Mouse (Mus musculus) lung, embryonic 16.5 days (tissue): ENCODE measurements around the gene Crtc3. TPM values are rescaled to one million over a fixed set of nuclear protein-coding genes. Genes with fewer than 3 reads are reported as not detected.
A peak's percentile ranks its signal among the peaks of the same experiment; 100 is the strongest.

Experiments
- ATAC-seq: fragments of 200-750 bp; cut with Nextera tagmentation; 2 replicates; pipeline ENCODE4 v1.8.0; 2017; ENCODE audit warnings: low read depth, mild to moderate bottlenecking, moderate library complexity
- H3K27ac ChIP-seq: fragments of 300-500 bp; sonication (generic); 2 replicates; pipeline ENCODE4 v1.5.1; 2014; ENCODE audit warnings: mild to moderate bottlenecking, control low read depth, low read length
- H3K27me3 ChIP-seq: fragments of 300-500 bp; sonication (generic); 2 replicates; pipeline ENCODE4 v1.6.1; 2014; ENCODE audit warnings: low read depth, low read length, mixed read lengths; ENCODE audit not compliant: control insufficient read depth, insufficient read depth
- H3K36me3 ChIP-seq: fragments of 300-500 bp; sonication (generic); 2 replicates; pipeline ENCODE4 v1.6.1; 2014; ENCODE audit warnings: low read length; ENCODE audit not compliant: control insufficient read depth, insufficient read depth
- H3K4me1 ChIP-seq: fragments of 300-500 bp; sonication (generic); replicated peaks from 2 replicates; pipeline ENCODE4 v1.6.1; 2014; ENCODE audit warnings: low read length, mixed read lengths; ENCODE audit not compliant: control insufficient read depth, insufficient read depth
- H3K4me2 ChIP-seq: fragments of 300-500 bp; sonication (generic); 2 replicates; pipeline ENCODE4 v1.6.1; 2014; ENCODE audit warnings: low read depth, low read length, control low read depth
- H3K4me3 ChIP-seq: fragments of 300-500 bp; sonication (generic); 2 replicates; pipeline ENCODE4 v1.5.1; 2014; ENCODE audit warnings: mild to moderate bottlenecking, low read length, control low read depth
- H3K9ac ChIP-seq: fragments of 300-500 bp; sonication (generic); 2 replicates; pipeline ENCODE4 v1.6.1; 2014; ENCODE audit warnings: low read length, control low read depth
- H3K9me3 ChIP-seq: fragments of 300-500 bp; sonication (generic); 2 replicates; pipeline ENCODE4 v1.6.1; 2016; ENCODE audit warnings: low read length; ENCODE audit not compliant: control insufficient read depth
- WGBS: fragments of 180-500 bp; shearing (Covaris S2); extraction: QIAGEN DNeasy Blood & Tissue Kit; methylation state at CpG from one replicate; pipeline ENCODE4 v1.1.7; 2014; 5-methylcytosine and 5-hydroxymethylcytosine counted together
- polyA plus RNA-seq: library from polyadenylated mRNA; unstranded; fragments of >200 nt; fragmentation: Nextera tagmentation; extraction: Ambion mirVana; gene quantifications from 2 replicates; pipeline ENCODE4 v1.2.1, GENCODE M21; 2015

The Crtc3 gene
- polyA plus RNA-seq, 1 experiment from 2014 or later, result 18.6 TPM

GRCm38 (mm10) chr7:80667190-80667589 is 21.5 kb downstream of the Crtc3 start:
- ATAC-seq, result peak; percentile 20; the same call in 1 of the 2 replicates
- peaks cover 26% of the 10 kb centered on the region for H3K4me1 ChIP-seq
- H3K36me3 ChIP-seq, result no peaks in the 10 kb centered on the region
- peak overlapping the region; percentile 4; the same call in 1 of the 2 replicates for H3K4me3 ChIP-seq
- H3K27me3 ChIP-seq, result no peaks in the 10 kb centered on the region
- peak overlapping the region; percentile 21 for H3K9ac ChIP-seq
- WGBS, result 35% methylated on average over 11 of the region's 11 CpGs
- peak overlapping the region; percentile 81 for H3K27ac ChIP-seq
- no peaks in the 10 kb centered on the region for H3K9me3 ChIP-seq
- peak overlapping the region; percentile 33; the same call in 1 of the 2 replicates for H3K4me2 ChIP-seq

GRCm38 (mm10) chr7:80666198-80666915 is 22.3 kb downstream of the Crtc3 start:
- Histone ChIP-seq H3K9ac (peak overlapping the region; percentile 21; the same call in 1 of the 2 replicates), H3K4me2 (peak overlapping the region; percentile 33; the same call in 1 of the 2 replicates), H3K9me3 (no peaks in the 10 kb centered on the region), H3K36me3 (no peaks in the 10 kb centered on the region), H3K27me3 (no peaks in the 10 kb centered on the region), H3K4me1 (peaks cover 29% of the 10 kb centered on the region), H3K27ac (peak overlapping the region; percentile 81), H3K4me3 (no peak overlapping the region)
- peak; percentile 90 for ATAC-seq
- WGBS, result 24% methylated on average over 10 of the region's 10 CpGs

- Histone ChIP-seq H3K4me2 (no peak overlapping the region), H3K27ac (peak overlapping the region; percentile 48), H3K9me3 (no peaks in the 10 kb centered on the region), H3K4me3 (no peak overlapping the region), H3K27me3 (no peaks in the 10 kb centered on the region), H3K9ac (no peak overlapping the region), H3K36me3 (no peaks in the 10 kb centered on the region), H3K4me1 (peaks cover 44% of the 10 kb centered on the region)
- ATAC-seq, result no peak
- 82% methylated on average over 4 of the region's 4 CpGs for WGBS
These were observed 27.6 kb downstream of the Crtc3 start for GRCm38 (mm10) chr7:80661082-80661481.

- peak overlapping the region; percentile 48 for H3K27ac ChIP-seq
- no peak overlapping the region for H3K4me3 ChIP-seq
- no peak overlapping the region for H3K9ac ChIP-seq
- WGBS, result 46% methylated on average over 4 of the region's 4 CpGs
- H3K36me3 ChIP-seq, result no peaks in the 10 kb centered on the region
- no peaks in the 10 kb centered on the region for H3K27me3 ChIP-seq
- H3K4me1 ChIP-seq, result peaks cover 46% of the 10 kb centered on the region
- peak; percentile 59 for ATAC-seq
- H3K9me3 ChIP-seq, result no peaks in the 10 kb centered on the region
- no peak overlapping the region for H3K4me2 ChIP-seq
These were observed 28.1 kb downstream of the Crtc3 start for GRCm38 (mm10) chr7:80660619-80661018.

GRCm38 (mm10) chr7:80657896-80658295 is 30.8 kb downstream of the Crtc3 start:
- Histone ChIP-seq H3K36me3 (no peaks in the 10 kb centered on the region), H3K4me2 (0 out of 2 replicates have a peak overlapping the region, but pooled peaks have one; percentile 2), H3K4me3 (no peak overlapping the region), H3K27me3 (no peaks in the 10 kb centered on the region), H3K27ac (peak overlapping the region; percentile 85), H3K9me3 (no peaks in the 10 kb centered on the region), H3K9ac (no peak overlapping the region), H3K4me1 (peaks cover 54% of the 10 kb centered on the region)
- 23% methylated on average over 8 of the region's 8 CpGs for WGBS
- peak; percentile 91 for ATAC-seq

GRCm38 (mm10) chr7:80655350-80656013 is 33.2 kb downstream of the Crtc3 start:
- Histone ChIP-seq H3K4me1 (peaks cover 46% of the 10 kb centered on the region), H3K4me3 (no peak overlapping the region), H3K9ac (0 out of 2 replicates have a peak overlapping the region, but pooled peaks have one; percentile 6), H3K36me3 (no peaks in the 10 kb centered on the region), H3K27ac (peak overlapping the region; percentile 53), H3K9me3 (no peaks in the 10 kb centered on the region), H3K4me2 (no peak overlapping the region), H3K27me3 (no peaks in the 10 kb centered on the region)
- no peak for ATAC-seq
- 59% methylated on average over 6 of the region's 6 CpGs for WGBS

- 68% methylated on average over 5 of the region's 5 CpGs for WGBS
- H3K9ac ChIP-seq, result no peak overlapping the region
These were observed 33.8 kb downstream of the Crtc3 start for GRCm38 (mm10) chr7:80654926-80655325.

GRCm38 (mm10) chr7:80654393-80654792 is 34.3 kb downstream of the Crtc3 start:
- H3K9ac ChIP-seq, result no peak overlapping the region
- H3K27me3 ChIP-seq, result no peaks in the 10 kb centered on the region
- no peaks in the 10 kb centered on the region for H3K36me3 ChIP-seq
- no peak overlapping the region for H3K27ac ChIP-seq
- peaks cover 35% of the 10 kb centered on the region for H3K4me1 ChIP-seq
- H3K9me3 ChIP-seq, result no peaks in the 10 kb centered on the region
- no peak overlapping the region for H3K4me2 ChIP-seq
- 78% methylated on average over 7 of the region's 7 CpGs for WGBS
- no peak overlapping the region for H3K4me3 ChIP-seq
- ATAC-seq, result no peak

More at GRCm38 (mm10) chr7:80654926-80655325, 33.8 kb downstream of the Crtc3 start:
- peak overlapping the region; percentile 31; the same call in 1 of the 2 replicates for H3K27ac ChIP-seq
- no peaks in the 10 kb centered on the region for H3K36me3 ChIP-seq
- H3K4me3 ChIP-seq, result no peak overlapping the region
- no peaks in the 10 kb centered on the region for H3K9me3 ChIP-seq
- no peaks in the 10 kb centered on the region for H3K27me3 ChIP-seq
- H3K4me1 ChIP-seq, result peaks cover 40% of the 10 kb centered on the region
- no peak overlapping the region for H3K4me2 ChIP-seq
- no peak for ATAC-seq

GRCm38 (mm10) chr7:80653971-80654370 is 34.7 kb downstream of the Crtc3 start:
- H3K4me2 ChIP-seq, result no peak overlapping the region
- ATAC-seq, result no peak
- 84% methylated on average over 7 of the region's 7 CpGs for WGBS
- no peak overlapping the region for H3K9ac ChIP-seq
- H3K36me3 ChIP-seq, result no peaks in the 10 kb centered on the region
- H3K4me1 ChIP-seq, result peaks cover 35% of the 10 kb centered on the region
- peak overlapping the region; percentile 44; the same call in 1 of the 2 replicates for H3K27ac ChIP-seq
- no peaks in the 10 kb centered on the region for H3K9me3 ChIP-seq
- no peaks in the 10 kb centered on the region for H3K27me3 ChIP-seq
- no peak overlapping the region for H3K4me3 ChIP-seq
